Mouse (Mus musculus) neural tube, embryonic 13.5 days (tissue): ENCODE measurements around the gene Klrb1f. TPM values are rescaled to one million over a fixed set of nuclear protein-coding genes. Genes with fewer than 3 reads are reported as not detected.
A peak's percentile ranks its signal among the peaks of the same experiment; 100 is the strongest.
"Not testable (repeated sequence)": the region's sequence is repeated elsewhere in the genome, so short reads cannot be mapped to it uniquely, and the experiment has no call there.

Source experiments
- ATAC-seq: fragments of 200-750 bp; cut with Nextera tagmentation; 2 replicates; pipeline ENCODE4 v1.8.0; 2017; ENCODE audit warnings: low read depth, mild to moderate bottlenecking, moderate TSS enrichment, moderate library complexity
- H3K27ac ChIP-seq: fragments of 300-500 bp; sonication (generic); replicated peaks from 2 replicates; pipeline ENCODE4 v1.5.1; 2015; ENCODE audit warnings: moderate library complexity, mild to moderate bottlenecking, inconsistent platforms
- H3K27me3 ChIP-seq: fragments of 300-500 bp; sonication (generic); 2 replicates; pipeline ENCODE4 v1.6.1; 2015; ENCODE audit warnings: mild to moderate bottlenecking, inconsistent platforms
- H3K36me3 ChIP-seq: fragments of 300-500 bp; sonication (generic); 2 replicates; pipeline ENCODE4 v1.6.1; 2015; ENCODE audit warnings: mild to moderate bottlenecking, inconsistent platforms
- H3K4me1 ChIP-seq: fragments of 300-500 bp; sonication (generic); replicated peaks from 2 replicates; pipeline ENCODE4 v1.6.1; 2015; ENCODE audit warnings: inconsistent platforms
- H3K4me2 ChIP-seq: fragments of 300-500 bp; sonication (generic); 2 replicates; pipeline ENCODE4 v1.6.1; 2015; ENCODE audit warnings: inconsistent platforms, mild to moderate bottlenecking, moderate library complexity
- H3K4me3 ChIP-seq: fragments of 300-500 bp; sonication (generic); 2 replicates; pipeline ENCODE4 v1.5.1; 2015; ENCODE audit warnings: mild to moderate bottlenecking, inconsistent platforms
- H3K9ac ChIP-seq: fragments of 300-500 bp; sonication (generic); 2 replicates; pipeline ENCODE4 v1.6.1; 2015; ENCODE audit warnings: moderate library complexity, mild to moderate bottlenecking, inconsistent platforms
- H3K9me3 ChIP-seq: fragments of 300-500 bp; sonication (generic); 2 replicates; pipeline ENCODE4 v1.6.1; 2016; ENCODE audit warnings: inconsistent platforms
- WGBS: fragments of 180-500 bp; shearing (Covaris S2); methylation state at CpG from one replicate; pipeline ENCODE4 v1.1.7; 2015; 5-methylcytosine and 5-hydroxymethylcytosine counted together
- polyA plus RNA-seq: library from polyadenylated mRNA; unstranded; fragments of >200 nt; fragmentation: Nextera tagmentation; extraction: Ambion mirVana; gene quantifications from 2 replicates; pipeline ENCODE4 v1.2.1, GENCODE M21; 2015

Klrb1f gene
- polyA plus RNA-seq: 0.34 and 0.45 TPM in 2 replicates

- no peaks in the 10 kb centered on the region for H3K36me3 ChIP-seq
- H3K4me1 ChIP-seq: peaks cover 5% of the 10 kb centered on the region
- no peak within 1 kb of the TSS for H3K27ac ChIP-seq
- no peak within 1 kb of the TSS for H3K9ac ChIP-seq
- no peak within 1 kb of the TSS for H3K4me3 ChIP-seq
- no peak within 1 kb of the TSS for H3K4me2 ChIP-seq
- ATAC-seq: no peak
- no peaks in the 10 kb centered on the region for H3K9me3 ChIP-seq
- no peaks in the 10 kb centered on the region for H3K27me3 ChIP-seq
- WGBS: 83% methylated on average over 2 of the region's 2 CpGs
These were observed at the start of gene Klrb1f for GRCm38 (mm10) chr6:129045601-129046000. Gene Klrb1f, plus strand, starts transcription at chr6:129045901.

DNA sequence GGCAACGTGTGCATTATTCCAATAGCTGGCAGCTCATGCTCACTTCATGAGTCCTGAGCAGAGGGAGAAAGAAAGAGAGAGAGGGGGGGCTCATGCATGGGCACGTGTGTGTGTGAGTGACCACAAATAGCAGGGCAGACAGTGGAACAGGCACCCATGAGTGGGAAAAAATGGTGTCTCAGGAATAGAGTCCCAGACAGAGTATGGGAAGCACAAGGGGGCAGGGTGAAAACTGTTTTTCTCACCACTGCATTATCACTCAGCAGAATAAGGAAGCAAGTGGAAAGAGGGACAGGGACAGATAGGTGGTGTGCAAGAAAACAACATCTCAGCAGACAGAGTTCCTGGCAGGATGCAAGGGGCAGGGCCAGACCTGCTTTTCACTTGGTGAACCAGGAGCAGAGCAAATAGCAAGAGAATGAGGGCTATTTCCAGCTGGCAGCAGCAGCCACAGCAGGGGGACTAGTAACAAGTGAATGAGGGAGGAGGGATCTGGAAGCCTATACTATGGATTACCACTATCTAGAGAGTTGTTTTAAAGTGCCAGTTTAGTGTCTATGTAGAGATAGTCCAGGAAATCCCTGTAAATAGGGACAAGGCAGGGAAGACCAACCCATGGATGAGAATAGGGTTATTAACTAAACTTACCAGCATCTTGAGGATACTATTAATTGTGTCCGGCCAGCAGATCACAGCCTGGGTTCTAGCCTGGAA is 49.5 kb upstream of the Klrb1f start:
- Histone ChIP-seq H3K27me3 (peaks cover 29% of the 10 kb centered on the region), H3K9ac (no peak overlapping the region), H3K4me3 (no peak overlapping the region), H3K4me1 (peaks cover 12% of the 10 kb centered on the region), H3K27ac (no peak overlapping the region), H3K36me3 (no peaks in the 10 kb centered on the region), H3K9me3 (no peaks in the 10 kb centered on the region), H3K4me2 (no peak overlapping the region)
- ATAC-seq: no peak
- WGBS: 69% methylated on average over 3 of the region's 3 CpGs

DNA sequence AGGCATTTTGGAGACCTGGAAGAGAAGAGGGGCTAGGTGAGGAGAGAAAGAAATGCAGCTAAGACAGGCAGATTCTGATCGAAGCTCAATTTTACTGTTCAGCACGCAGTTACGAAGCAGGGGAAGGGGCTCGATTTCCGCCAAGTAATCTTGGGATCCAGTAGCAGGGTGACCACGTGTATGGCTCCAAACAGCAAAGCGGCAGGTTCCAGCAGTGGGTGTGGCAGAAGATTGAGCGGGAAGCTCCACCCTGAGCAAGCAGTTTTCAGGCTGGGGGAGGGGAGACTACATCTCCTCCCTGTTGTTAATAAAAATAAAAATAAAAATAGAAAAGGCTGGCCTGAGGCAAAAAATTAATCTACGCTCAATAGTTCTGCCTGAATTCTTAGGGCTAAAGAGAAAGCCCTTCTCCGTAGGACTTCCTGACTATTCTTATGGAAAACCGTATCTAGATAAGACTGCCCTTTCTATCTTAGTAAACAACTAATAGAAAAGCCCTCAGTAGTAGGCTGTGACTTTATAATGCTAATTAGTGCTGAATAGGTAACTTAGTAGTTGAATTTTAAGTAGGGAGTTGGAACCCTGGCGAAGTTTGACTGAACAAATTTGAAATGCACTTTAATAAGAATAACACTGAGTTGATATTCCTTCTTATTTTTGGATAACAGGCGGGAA is 48.8 kb upstream of the Klrb1f start:
- Histone ChIP-seq H3K27me3 (peaks cover 28% of the 10 kb centered on the region), H3K4me3 (no peak overlapping the region), H3K9ac (no peak overlapping the region), H3K4me1 (peaks cover 12% of the 10 kb centered on the region), H3K9me3 (no peaks in the 10 kb centered on the region), H3K36me3 (no peaks in the 10 kb centered on the region), H3K4me2 (peak overlapping the region; percentile 27), H3K27ac (no peak overlapping the region)
- ATAC-seq: no peak
- 56% methylated on average over 13 of the region's 13 CpGs for WGBS

DNA sequence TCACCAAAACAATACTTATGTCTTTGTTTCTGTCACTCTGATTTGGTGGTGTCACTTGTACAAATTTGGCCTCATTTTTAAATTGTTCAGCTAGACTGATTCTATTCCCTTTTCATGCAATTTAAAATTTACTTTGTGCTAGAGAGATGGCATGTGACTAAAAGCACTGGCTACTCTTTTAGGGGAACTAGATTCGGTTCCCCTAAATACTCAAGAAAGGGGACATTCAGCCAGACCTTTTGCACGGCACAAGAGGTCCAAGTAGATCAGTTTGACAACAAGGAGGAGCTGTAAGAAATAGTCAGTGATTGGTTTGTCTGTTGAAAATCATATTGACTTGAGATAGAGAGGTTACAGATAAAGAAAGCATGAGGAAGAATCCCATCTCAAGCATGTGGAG is 44.3 kb upstream of the Klrb1f start:
- Histone ChIP-seq H3K4me2 (no peak overlapping the region), H3K9ac (no peak overlapping the region), H3K27me3 (no peaks in the 10 kb centered on the region), H3K4me1 (no peaks in the 10 kb centered on the region), H3K4me3 (no peak overlapping the region), H3K9me3 (no peaks in the 10 kb centered on the region), H3K36me3 (no peaks in the 10 kb centered on the region), H3K27ac (no peak overlapping the region)
- 95% methylated on average over 2 of the region's 2 CpGs for WGBS
- ATAC-seq: no peak

GRCm38 (mm10) chr6:129008552-129008951 is 37.1 kb upstream of the Klrb1f start:
- no peak overlapping the region for H3K9ac ChIP-seq
- no peaks in the 10 kb centered on the region for H3K9me3 ChIP-seq
- H3K4me3 ChIP-seq: no peak overlapping the region
- H3K27ac ChIP-seq: no peak overlapping the region
- no peak overlapping the region for H3K4me2 ChIP-seq
- no peaks in the 10 kb centered on the region for H3K27me3 ChIP-seq
- no peaks in the 10 kb centered on the region for H3K36me3 ChIP-seq
- no peaks in the 10 kb centered on the region for H3K4me1 ChIP-seq
- WGBS: 90% methylated on average over 8 of the region's 8 CpGs
- ATAC-seq: no peak

GRCm38 (mm10) chr6:129009846-129010504 is 35.7 kb upstream of the Klrb1f start:
- WGBS: 93% methylated on average over 7 of the region's 7 CpGs
- not testable (repeated sequence) for H3K9ac ChIP-seq, H3K4me3 ChIP-seq, H3K9me3 ChIP-seq, H3K4me2 ChIP-seq, H3K27ac ChIP-seq, H3K36me3 ChIP-seq, ATAC-seq, H3K27me3 ChIP-seq, H3K4me1 ChIP-seq

DNA sequence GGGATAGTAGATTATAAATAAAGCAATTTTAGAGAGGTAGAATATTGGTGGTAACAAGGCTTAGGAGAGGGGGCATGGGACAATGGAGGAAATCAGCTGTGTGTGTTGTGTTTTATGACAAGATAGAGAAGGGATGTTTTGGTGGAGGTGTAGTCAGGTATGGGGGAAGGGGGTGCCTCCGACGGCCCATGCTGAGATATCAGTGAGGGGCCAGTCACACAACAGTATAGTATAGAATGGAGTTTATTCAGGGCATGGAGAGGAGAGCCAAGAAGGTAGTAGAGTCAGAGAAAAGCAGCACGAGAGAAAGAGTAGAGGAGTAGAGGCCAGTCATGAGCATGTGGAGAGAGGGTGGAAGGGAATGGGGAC is 35.2 kb upstream of the Klrb1f start:
- Histone ChIP-seq H3K36me3 (no peaks in the 10 kb centered on the region), H3K9ac (no peak overlapping the region), H3K4me1 (no peaks in the 10 kb centered on the region), H3K4me2 (no peak overlapping the region), H3K9me3 (no peaks in the 10 kb centered on the region), H3K4me3 (no peak overlapping the region), H3K27ac (no peak overlapping the region), H3K27me3 (no peaks in the 10 kb centered on the region)
- no peak for ATAC-seq
- 92% methylated on average over 3 of the region's 3 CpGs for WGBS

DNA sequence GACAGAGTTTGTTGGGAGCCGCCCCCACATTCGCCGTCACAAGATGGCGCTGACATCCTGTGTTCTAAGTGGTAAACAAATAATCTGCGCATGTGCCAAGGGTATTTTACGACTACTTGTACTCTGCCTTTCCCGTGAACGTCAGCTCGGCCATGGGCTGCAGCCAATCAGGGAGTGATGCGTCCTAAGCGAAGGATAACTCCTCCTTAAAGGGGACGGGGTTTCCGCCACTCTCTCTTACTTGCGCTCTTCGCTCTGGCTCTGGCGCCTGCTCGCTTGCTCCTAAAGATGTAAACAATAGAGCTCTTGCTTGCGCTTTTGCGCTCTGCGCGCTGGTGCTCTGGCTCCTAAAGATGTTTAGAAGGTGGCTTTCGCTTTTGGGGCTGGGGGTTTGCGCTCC is 33.7 kb upstream of the Klrb1f start:
- 96% methylated on average over 19 of the region's 23 CpGs for WGBS
- H3K27ac ChIP-seq, H3K27me3 ChIP-seq, H3K4me2 ChIP-seq, H3K9ac ChIP-seq, H3K36me3 ChIP-seq, H3K4me3 ChIP-seq, H3K9me3 ChIP-seq, H3K4me1 ChIP-seq, ATAC-seq: not testable (repeated sequence)

- no peaks in the 10 kb centered on the region for H3K27me3 ChIP-seq
- H3K4me2 ChIP-seq: no peak overlapping the region
- 62% methylated on average over 1 of the region's 1 CpGs for WGBS
- no peak overlapping the region for H3K27ac ChIP-seq
- H3K4me1 ChIP-seq: no peaks in the 10 kb centered on the region
- H3K9ac ChIP-seq: no peak overlapping the region
- no peak for ATAC-seq
- H3K4me3 ChIP-seq: no peak overlapping the region
- H3K9me3 ChIP-seq: no peaks in the 10 kb centered on the region
- no peaks in the 10 kb centered on the region for H3K36me3 ChIP-seq
These were observed 32.7 kb upstream of the Klrb1f start for GRCm38 (mm10) chr6:129012966-129013365.

- Histone ChIP-seq H3K9me3 (no peaks in the 10 kb centered on the region), H3K4me2 (no peak overlapping the region), H3K9ac (no peak overlapping the region), H3K4me3 (no peak overlapping the region), H3K4me1 (no peaks in the 10 kb centered on the region), H3K36me3 (no peaks in the 10 kb centered on the region), H3K27ac (no peak overlapping the region), H3K27me3 (no peaks in the 10 kb centered on the region)
- 92% methylated on average over 5 of the region's 5 CpGs for whole genome bisulfite sequencing
- no peak for ATAC-seq
These were observed 31.9 kb upstream of the Klrb1f start for GRCm38 (mm10) chr6:129013762-129014276.

DNA sequence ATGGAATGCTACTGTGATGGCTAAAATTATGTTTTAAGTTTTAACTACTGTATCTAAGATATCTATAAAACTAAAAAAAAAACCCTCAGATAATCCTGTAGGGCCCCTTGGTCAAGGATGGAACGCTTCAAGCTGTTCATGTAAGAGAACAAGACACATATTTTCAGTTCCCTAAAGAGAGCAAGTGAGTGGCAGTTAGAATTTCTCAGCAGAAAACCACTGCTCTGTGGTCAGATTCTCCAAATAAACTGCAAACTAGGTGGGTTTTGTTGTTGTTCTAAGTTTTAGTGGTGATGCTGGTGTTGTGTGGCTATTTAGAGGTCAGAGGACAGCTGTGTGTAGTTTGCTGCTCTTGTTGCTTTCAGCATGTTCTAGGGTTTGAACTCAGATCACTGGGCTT is 31.3 kb upstream of the Klrb1f start:
- no peaks in the 10 kb centered on the region for H3K4me1 ChIP-seq
- H3K36me3 ChIP-seq: no peaks in the 10 kb centered on the region
- H3K9ac ChIP-seq: no peak overlapping the region
- no peak overlapping the region for H3K4me2 ChIP-seq
- no peak overlapping the region for H3K27ac ChIP-seq
- H3K4me3 ChIP-seq: no peak overlapping the region
- no peak for ATAC-seq
- H3K9me3 ChIP-seq: no peaks in the 10 kb centered on the region
- WGBS: 88% methylated on average over 1 of the region's 1 CpGs
- H3K27me3 ChIP-seq: no peaks in the 10 kb centered on the region

GRCm38 (mm10) chr6:129027451-129028248 is 18.1 kb upstream of the Klrb1f start:
- Histone ChIP-seq H3K4me3 (no peak overlapping the region), H3K27ac (no peak overlapping the region), H3K9me3 (no peaks in the 10 kb centered on the region), H3K36me3 (no peaks in the 10 kb centered on the region), H3K9ac (no peak overlapping the region), H3K27me3 (no peaks in the 10 kb centered on the region), H3K4me2 (no peak overlapping the region), H3K4me1 (no peaks in the 10 kb centered on the region)
- 92% methylated on average over 8 of the region's 8 CpGs for WGBS
- ATAC-seq: no peak
